ENCODE assay signal across 17 mouse cellular contexts in genomic region chr1:177470091-177470490, GRCm38 (mm10). TPM values are rescaled to one million over a fixed set of nuclear protein-coding genes. Genes with fewer than 3 reads are reported as not detected.
DNase-seq lines count a peak whose midpoint lies in the region; ATAC-seq and TF ChIP-seq lines count a peak whose summit lies in the region.
"Had no signal": no experiment of that assay in that cellular context is flagged by ENCODE, and none has a peak within 500 bp of the region (broad histone marks: within the 10 kb centered on the region; RNA-seq: fewer than 3 reads in every experiment).

No protein-coding gene starts in this region.

- H3K36me3 ChIP-seq in kidney, embryonic 16.5 days (ENCODE audit: insufficient read depth, low read length) = no peaks in the 10 kb centered on the region
- H3K36me3 ChIP-seq in heart, embryonic 13.5 days = no peaks in the 10 kb centered on the region
- H3K36me3 ChIP-seq: embryonic facial prominence, embryonic 12.5 days; neural tube, embryonic 12.5 days had no signal

- no peaks in the 10 kb centered on the region for H3K9me3 ChIP-seq in kidney, embryonic 16.5 days (ENCODE audit: low read length)
- H3K9me3 ChIP-seq in heart, embryonic 13.5 days = no peaks in the 10 kb centered on the region
- H3K9me3 ChIP-seq: embryonic facial prominence, embryonic 12.5 days; neural tube, embryonic 12.5 days had no signal

- POLR2A ChIA-PET in Patski (lab: Charles Lee) = no interaction called here

- WGBS in kidney, embryonic 16.5 days = 69% methylated on average over 4 of the region's 4 CpGs
- 60% methylated on average over 4 of the region's 4 CpGs for WGBS in heart, embryonic 13.5 days

- in situ Hi-C loops in Patski (cut with MboI; ENCODE audit: low pct_unique_long_range_greater_than_20kb) = no loop called here

- H3K27me3 ChIP-seq in kidney, embryonic 16.5 days (ENCODE audit: insufficient read depth, low read length) = no peaks in the 10 kb centered on the region
- H3K27me3 ChIP-seq in Patski = no peaks in the 10 kb centered on the region
- H3K27me3 ChIP-seq in heart, embryonic 13.5 days (replicated peaks) = no peaks in the 10 kb centered on the region
- H3K27me3 ChIP-seq: embryonic facial prominence, embryonic 12.5 days; neural tube, embryonic 12.5 days had no signal

- H3K27ac ChIP-seq in kidney, embryonic 16.5 days (ENCODE audit: low read length) = no peak overlapping the region
- 0 out of 2 replicates have a peak overlapping the region, but pooled peaks have one; percentile 28 for H3K27ac ChIP-seq in heart, embryonic 13.5 days (replicated peaks)
- H3K27ac ChIP-seq: embryonic facial prominence, embryonic 12.5 days; neural tube, embryonic 12.5 days had no signal

- no peak for TF ChIP-seq CTCF in Patski (IDR thresholded peaks at IDR 0.05)

- CTCF ChIA-PET in Patski (lab: Charles Lee) = interaction anchor here (1.0 to 1.5 kb wide), 3 partner anchors 9 to 11 kb away, joined by 3 to 5 read pairs (median 4); no protein-coding TSS in a partner anchor

- no peak overlapping the region for H3K4me2 ChIP-seq in kidney, embryonic 16.5 days (replicated peaks; ENCODE audit: low read depth, low read length)
- no peak overlapping the region for H3K4me2 ChIP-seq in heart, embryonic 13.5 days
- H3K4me2 ChIP-seq: embryonic facial prominence, embryonic 12.5 days; neural tube, embryonic 12.5 days had no signal

- ATAC-seq in kidney, embryonic 16.5 days (ENCODE audit: low FRiP score, low TSS enrichment) = peak; percentile 53
- peak; percentile 68 for ATAC-seq in Patski
- ATAC-seq in heart, embryonic 13.5 days (ENCODE audit: extremely low read depth, insufficient number of reproducible peaks, low FRiP score, low TSS enrichment) = no peak
- ATAC-seq: forebrain, postnatal 0 days had no signal

- no peak overlapping the region for H3K4me3 ChIP-seq in kidney, embryonic 16.5 days (ENCODE audit: low read length)
- H3K4me3 ChIP-seq in heart, embryonic 13.5 days = no peak overlapping the region
- H3K4me3 ChIP-seq: embryonic facial prominence, embryonic 12.5 days; neural tube, embryonic 12.5 days had no signal

- no peaks in the 10 kb centered on the region for H3K4me1 ChIP-seq in kidney, embryonic 16.5 days (ENCODE audit: insufficient read depth, low read length)
- no peaks in the 10 kb centered on the region for H3K4me1 ChIP-seq in heart, embryonic 13.5 days
- H3K4me1 ChIP-seq: embryonic facial prominence, embryonic 12.5 days; neural tube, embryonic 12.5 days had no signal

- H3K9ac ChIP-seq in kidney, embryonic 16.5 days (replicated peaks; ENCODE audit: low read length) = no peak overlapping the region
- no peak overlapping the region for H3K9ac ChIP-seq in heart, embryonic 13.5 days
- H3K9ac ChIP-seq: embryonic facial prominence, embryonic 12.5 days; forebrain, postnatal 0 days; neural tube, embryonic 12.5 days had no signal

- no peak for DNase-seq in kidney, adult 11 months
- no peak for DNase-seq in Patski (ENCODE audit: low read depth, low spot score)
- peak; percentile 22 for DNase-seq in lung, postnatal 25 days (ENCODE audit: low spot score)
- DNase-seq in liver = no peak
- DNase-seq in left cerebral cortex, adult 11 months (ENCODE audit: low spot score) = no peak
- no peak for DNase-seq in urinary bladder, adult 2 months (ENCODE audit: low spot score)
- DNase-seq: cerebellum, adult 9-11 months; forebrain, postnatal 0 days; layer of hippocampus, adult 9-11 months; left cerebral cortex, postnatal 4 days; midbrain, embryonic 14.5 days; right cerebral cortex, adult 18-20 months; thymus, postnatal 4 days had no signal

RNA-seq across cellular contexts. Expression of gene Zbtb18, which starts 27.9 kb away (rescaled TPM):
- 1.4 and 1.6 TPM in 2 replicates for polyA plus RNA-seq in kidney, embryonic 16.5 days (2015; fragmentation: Nextera tagmentation; extraction: Ambion mirVana)
- 57.0 TPM for polyA plus RNA-seq in Patski (2021)
- 1.0 and 2.0 TPM in 2 replicates for polyA plus RNA-seq in heart, embryonic 13.5 days (2015; fragmentation: Nextera tagmentation; extraction: Ambion mirVana)
- 11.9 and 27.0 TPM in 2 replicates for polyA plus RNA-seq in urinary bladder, adult 2 months (2012; rRNA removed)
